Mouse (Mus musculus): Measurements from ENCODE around the gene Igf2bp1.

- TF ChIP-seq CTCF (IDR thresholded peaks at IDR 0.05; ENCODE audit: low read depth) (no peak), EP300 (optimal IDR thresholded peaks at IDR 0.05) (no peak)
Measured at GRCm38 (mm10) chr11:96034116-96034515, 28.4 kb upstream of the Igf2bp1 start.
